Mouse (Mus musculus) yolk sac, embryonic 10.5 days (tissue): Measurements from ENCODE around the gene Tmed2.
"Not testable (repeated sequence)": the region's sequence is repeated elsewhere in the genome, so short reads cannot be mapped to it uniquely, and the experiment has no call there.

Source experiments
- DNase-seq: peaks from one replicate; pipeline ENCODE4 v3.0.0-alpha.2; 2017; ENCODE audit warnings: low spot score

Tmed2 gene

GRCm38 (mm10) chr5:124578633-124579317, 38.3 kb downstream of the Tmed2 start, which contains the start of the genes Eif2b1 and Gtf2h3:
Gene Eif2b1, minus strand, starts transcription at chr5:124579131.
Gene Gtf2h3, plus strand, starts transcription at chr5:124579140.
- peak; percentile 89 for DNase-seq

- no peak for DNase-seq
These were observed 42.0 kb downstream of the Tmed2 start for GRCm38 (mm10) chr5:124582515-124582914.

GRCm38 (mm10) chr5:124592768-124593167, 52.3 kb downstream of the Tmed2 start:
- no peak for DNase-seq

- DNase-seq: peak; percentile 92
These were observed 58.0 kb downstream of the Tmed2 start for GRCm38 (mm10) chr5:124598224-124599174.

GRCm38 (mm10) chr5:124599726-124600125, 59.2 kb downstream of the Tmed2 start:
- DNase-seq: not testable (repeated sequence)
